Mouse (Mus musculus): Measurements from ENCODE around the gene Trim27. TPM values are rescaled to one million over a fixed set of nuclear protein-coding genes. Genes with fewer than 3 reads are reported as not detected.

Trim27 gene
- polyA plus RNA-seq, 1 experiment from 2014 or later, result 173 TPM

DNA sequence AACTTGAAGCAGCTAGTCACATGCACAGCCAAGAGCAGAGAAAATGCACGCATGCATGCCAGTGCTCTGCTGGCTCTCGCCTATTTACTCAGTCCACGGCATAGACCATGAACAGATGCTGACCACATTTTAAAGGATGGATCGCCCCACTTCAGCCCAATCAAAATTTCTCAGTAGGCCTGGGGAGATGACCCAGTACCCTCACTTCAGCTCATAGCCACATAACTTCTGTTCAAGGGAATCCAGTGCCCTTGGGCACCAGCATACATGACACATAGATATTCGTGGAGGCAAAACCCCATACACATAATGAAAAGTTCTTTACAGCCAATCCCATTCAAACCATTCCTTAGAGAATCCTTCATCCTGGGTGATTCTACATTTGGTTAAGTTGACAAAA lies 18.5 kb downstream of the Trim27 start:
- no peak for DNase-seq
- H3K27ac ChIP-seq (ENCODE audit: low read depth), result no peak overlapping the region
- no peak for TF ChIP-seq CTCF (IDR thresholded peaks at IDR 0.05; ENCODE audit: low read depth)
- no peaks in the 10 kb centered on the region for H3K9me3 ChIP-seq (ENCODE audit: low read depth, low read length)
- H3K9ac ChIP-seq, result no peak overlapping the region
- no peak overlapping the region for H3K4me3 ChIP-seq (ENCODE audit: low read depth, low read length)
- peaks cover 26% of the 10 kb centered on the region for H3K36me3 ChIP-seq (ENCODE audit: insufficient read depth)
- H3K4me2 ChIP-seq, result no peak overlapping the region
- H3K27me3 ChIP-seq (ENCODE audit: insufficient read depth, low read length), result no peaks in the 10 kb centered on the region
- no peak for ATAC-seq (ENCODE audit: insufficient read depth)
- no peaks in the 10 kb centered on the region; the same call in 1 of the 2 replicates for H3K4me1 ChIP-seq (ENCODE audit: insufficient read depth)
- WGBS, result 77% methylated on average over 5 of the region's 5 CpGs

DNA sequence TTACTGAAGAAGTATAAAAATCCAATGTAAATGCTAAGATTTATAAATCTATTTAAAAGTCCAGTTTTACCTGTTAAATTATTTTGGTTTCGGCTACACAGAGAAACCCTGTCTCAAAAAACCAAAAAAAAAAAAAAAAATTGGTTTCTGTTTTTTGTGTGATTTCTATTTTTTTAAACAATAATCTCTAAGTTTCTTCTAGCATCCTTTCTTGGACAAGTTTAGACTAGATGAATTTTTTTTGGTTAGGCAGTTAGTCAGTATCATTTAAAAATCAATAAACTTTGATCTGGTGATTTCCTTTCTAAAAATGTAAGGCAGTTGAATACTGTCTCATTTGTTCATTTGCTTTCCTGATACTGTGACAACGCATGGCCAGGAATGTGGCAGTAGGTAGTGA lies 19.1 kb downstream of the Trim27 start:
- no peak for DNase-seq
- ATAC-seq (ENCODE audit: insufficient read depth), result no peak
- no peak overlapping the region for H3K4me2 ChIP-seq
- peaks cover 20% of the 10 kb centered on the region for H3K36me3 ChIP-seq (ENCODE audit: insufficient read depth)
- no peak overlapping the region for H3K9ac ChIP-seq
- H3K27ac ChIP-seq (ENCODE audit: low read depth), result no peak overlapping the region
- no peaks in the 10 kb centered on the region; the same call in 1 of the 2 replicates for H3K4me1 ChIP-seq (ENCODE audit: insufficient read depth)
- TF ChIP-seq CTCF (IDR thresholded peaks at IDR 0.05; ENCODE audit: low read depth), result no peak
- 67% methylated on average over 2 of the region's 2 CpGs for WGBS
- H3K4me3 ChIP-seq (ENCODE audit: low read depth, low read length), result no peak overlapping the region
- no peaks in the 10 kb centered on the region for H3K27me3 ChIP-seq (ENCODE audit: insufficient read depth, low read length)
- H3K9me3 ChIP-seq (ENCODE audit: low read depth, low read length), result no peaks in the 10 kb centered on the region

DNA sequence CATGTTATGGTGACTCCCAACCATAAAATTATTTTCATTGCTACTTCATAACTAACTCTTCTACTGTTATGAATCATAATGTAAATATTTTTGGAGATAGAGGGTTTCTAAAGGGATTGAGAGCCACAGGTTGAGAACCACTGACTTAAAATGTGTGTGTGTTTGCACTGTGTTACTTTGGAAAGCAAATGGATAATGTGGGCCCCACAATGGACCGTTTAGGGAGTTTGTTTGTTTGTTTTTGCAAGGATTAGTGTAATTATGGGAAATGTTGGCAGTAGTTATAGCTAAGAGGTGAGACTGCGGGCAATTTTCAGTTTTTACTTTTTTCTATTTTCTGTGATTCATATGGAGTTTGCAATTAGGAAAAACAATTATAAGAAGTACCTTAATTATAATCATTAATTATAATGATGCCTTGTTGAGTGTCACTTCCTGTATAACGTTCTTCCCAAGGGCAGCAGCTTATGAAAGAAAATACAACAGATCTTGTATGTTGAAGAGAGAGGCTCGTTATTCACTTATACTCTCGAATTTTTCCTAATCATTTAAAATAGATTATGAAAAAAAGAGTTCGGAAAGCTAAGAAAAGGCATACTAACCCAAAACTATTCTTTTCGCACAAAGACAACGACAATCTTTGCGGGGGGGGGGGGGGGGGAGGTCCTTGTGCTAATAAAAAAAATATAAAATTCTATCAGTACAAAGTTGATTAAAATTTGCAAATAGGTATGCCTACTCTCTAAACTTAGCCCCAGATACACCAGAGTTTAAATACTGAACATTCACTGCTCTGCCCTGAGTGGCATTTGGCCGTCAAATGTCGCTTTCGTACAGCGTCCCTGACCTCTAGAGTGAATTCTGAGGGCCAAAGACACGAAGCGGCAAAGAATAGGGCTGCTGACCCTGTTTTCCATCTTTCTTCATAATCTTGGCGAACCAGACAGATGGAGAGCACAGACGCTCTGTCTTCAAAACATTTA lies 20.1 kb downstream of the Trim27 start:
- peak; percentile 33 for DNase-seq
- 3% methylated on average over 17 of the region's 17 CpGs for WGBS
- ATAC-seq (ENCODE audit: insufficient read depth), result peak; percentile 78
- H3K4me2 ChIP-seq, result peak overlapping the region; percentile 62
- no peaks in the 10 kb centered on the region for H3K27me3 ChIP-seq (ENCODE audit: insufficient read depth, low read length)
- peak overlapping the region; percentile 88 for H3K27ac ChIP-seq (ENCODE audit: low read depth)
- no peaks in the 10 kb centered on the region for H3K9me3 ChIP-seq (ENCODE audit: low read depth, low read length)
- peaks cover 11% of the 10 kb centered on the region; the same call in 1 of the 2 replicates for H3K36me3 ChIP-seq (ENCODE audit: insufficient read depth)
- TF ChIP-seq CTCF (IDR thresholded peaks at IDR 0.05; ENCODE audit: low read depth), result no peak
- H3K4me1 ChIP-seq (ENCODE audit: insufficient read depth), result no peaks in the 10 kb centered on the region; the same call in 1 of the 2 replicates
- H3K9ac ChIP-seq, result peak overlapping the region; percentile 64
- peak overlapping the region; percentile 67 for H3K4me3 ChIP-seq (ENCODE audit: low read depth, low read length)

DNA sequence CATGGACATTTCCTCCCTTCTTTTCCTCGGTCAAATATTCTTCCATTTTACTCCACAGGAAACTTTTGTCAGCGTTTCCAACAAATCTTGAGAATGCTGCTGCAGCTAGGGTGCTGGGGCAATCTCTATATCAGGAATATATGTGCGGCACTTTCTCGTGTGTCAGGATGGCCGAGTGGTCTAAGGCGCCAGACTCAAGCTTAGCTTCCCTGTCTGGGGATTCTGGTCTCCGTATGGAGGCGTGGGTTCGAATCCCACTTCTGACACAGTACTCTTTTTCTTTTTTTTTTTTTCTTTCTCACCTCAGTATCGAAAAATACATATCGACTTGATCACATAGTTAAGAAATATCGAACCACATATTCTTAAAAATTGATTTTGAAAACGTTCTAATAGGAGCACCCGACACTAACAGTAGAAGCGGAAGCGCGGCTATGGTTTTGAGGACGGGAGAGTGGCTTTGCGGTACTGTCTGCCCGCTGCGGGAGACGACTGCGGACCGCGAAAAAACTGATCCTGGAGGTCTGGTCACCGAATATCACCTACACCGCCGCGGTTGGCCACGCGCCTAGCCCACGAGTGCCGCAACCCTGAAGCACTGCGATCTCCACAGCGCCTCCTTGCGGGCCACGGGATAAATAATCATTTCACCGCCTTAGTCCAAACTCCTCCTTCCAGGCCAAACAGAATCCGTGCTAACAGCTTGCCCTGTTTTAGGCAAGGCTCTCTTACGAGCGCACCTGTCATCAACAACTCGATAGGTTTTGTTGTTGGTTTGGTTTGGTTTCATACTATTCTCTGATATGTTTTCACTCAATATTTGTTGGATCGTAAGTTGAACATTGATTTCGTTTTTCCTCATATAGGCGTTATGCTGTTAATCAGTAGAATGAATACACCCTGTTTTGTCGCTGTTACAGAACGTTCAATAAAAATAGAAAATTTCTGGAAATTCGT lies 21.1 kb downstream of the Trim27 start:
- Histone ChIP-seq H3K36me3 (ENCODE audit: insufficient read depth) (peaks cover 2% of the 10 kb centered on the region; the same call in 1 of the 2 replicates), H3K27ac (ENCODE audit: low read depth) (peak overlapping the region; percentile 88), H3K9ac (peak overlapping the region; percentile 72), H3K4me1 (ENCODE audit: insufficient read depth) (no peaks in the 10 kb centered on the region; the same call in 1 of the 2 replicates), H3K9me3 (ENCODE audit: low read depth, low read length) (no peaks in the 10 kb centered on the region), H3K27me3 (ENCODE audit: insufficient read depth, low read length) (no peaks in the 10 kb centered on the region), H3K4me2 (peak overlapping the region; percentile 62), H3K4me3 (ENCODE audit: low read depth, low read length) (peak overlapping the region; percentile 67)
- 4% methylated on average over 48 of the region's 48 CpGs for WGBS
- peak; percentile 96 for TF ChIP-seq CTCF (IDR thresholded peaks at IDR 0.05; ENCODE audit: low read depth)
- peak; percentile 99 for DNase-seq
- ATAC-seq (ENCODE audit: insufficient read depth), result peak; percentile 98

DNA sequence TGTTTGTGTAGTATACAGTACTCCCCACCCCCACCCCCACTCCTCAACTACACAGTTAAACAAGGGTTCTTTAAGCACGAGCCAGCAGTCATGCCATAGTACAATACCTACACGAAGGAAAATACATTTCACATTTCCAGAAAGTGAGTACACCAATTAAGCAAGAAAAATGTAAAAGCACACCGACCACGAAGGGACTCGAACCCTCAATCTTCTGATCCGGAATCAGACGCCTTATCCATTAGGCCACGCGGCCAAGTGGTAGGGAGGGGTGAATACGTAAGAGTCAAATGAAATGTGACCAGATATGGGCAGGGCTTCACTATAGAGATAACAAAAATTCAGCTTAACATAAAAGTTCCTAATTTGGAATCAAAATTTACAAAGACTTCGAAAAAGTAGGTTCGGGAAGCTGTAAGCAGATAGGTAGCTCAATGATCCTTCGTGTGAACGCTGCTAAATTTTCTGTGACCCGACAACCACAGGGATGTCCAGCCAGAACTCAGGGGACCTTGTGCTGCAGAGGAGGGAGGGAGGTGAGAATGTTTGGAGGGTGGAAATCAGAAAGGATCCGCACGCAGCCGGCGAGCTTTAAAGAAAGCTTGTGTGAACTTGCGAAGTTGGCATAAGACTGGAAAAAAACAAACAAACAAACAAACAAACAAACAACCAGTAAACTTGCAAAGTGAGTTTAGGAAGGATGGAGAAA lies 36.2 kb downstream of the Trim27 start:
- Histone ChIP-seq H3K4me1 (ENCODE audit: insufficient read depth) (no peaks in the 10 kb centered on the region), H3K9me3 (ENCODE audit: low read depth, low read length) (no peaks in the 10 kb centered on the region), H3K9ac (no peak overlapping the region), H3K27me3 (ENCODE audit: insufficient read depth, low read length) (no peaks in the 10 kb centered on the region), H3K36me3 (ENCODE audit: insufficient read depth) (no peaks in the 10 kb centered on the region), H3K4me3 (ENCODE audit: low read depth, low read length) (peak overlapping the region; percentile 37), H3K4me2 (peak overlapping the region; percentile 59), H3K27ac (ENCODE audit: low read depth) (no peak overlapping the region)
- peak; percentile 93 for ATAC-seq (ENCODE audit: insufficient read depth)
- no peak for TF ChIP-seq CTCF (IDR thresholded peaks at IDR 0.05; ENCODE audit: low read depth)
- peak; percentile 91 for DNase-seq
- WGBS, result 2% methylated on average over 20 of the region's 20 CpGs

DNA sequence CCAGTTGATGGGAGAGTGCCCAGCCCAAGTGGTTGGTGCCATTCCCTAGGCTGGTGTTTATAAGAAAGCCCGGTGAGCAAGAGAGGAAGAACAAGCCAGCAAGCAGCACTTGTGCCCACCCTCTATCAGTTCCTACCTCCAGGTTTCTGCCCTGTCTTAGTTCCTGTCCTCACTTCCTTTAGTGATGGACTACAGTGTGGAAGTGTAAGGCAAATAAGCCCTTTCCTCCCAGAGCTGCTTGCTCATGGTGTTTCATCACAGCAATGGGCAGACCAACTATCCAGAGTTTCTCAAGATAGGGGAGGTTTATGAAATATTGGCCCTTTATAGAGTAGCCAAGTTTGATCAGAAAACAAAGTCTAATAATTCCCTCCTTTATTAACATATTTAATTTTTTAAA lies 37.5 kb downstream of the Trim27 start:
- Histone ChIP-seq H3K9me3 (ENCODE audit: low read depth, low read length) (no peaks in the 10 kb centered on the region), H3K27ac (ENCODE audit: low read depth) (no peak overlapping the region), H3K27me3 (ENCODE audit: insufficient read depth, low read length) (no peaks in the 10 kb centered on the region), H3K4me3 (ENCODE audit: low read depth, low read length) (no peak overlapping the region), H3K4me2 (no peak overlapping the region), H3K36me3 (ENCODE audit: insufficient read depth) (no peaks in the 10 kb centered on the region), H3K9ac (no peak overlapping the region), H3K4me1 (ENCODE audit: insufficient read depth) (no peaks in the 10 kb centered on the region)
- ATAC-seq (ENCODE audit: insufficient read depth), result no peak
- no peak for DNase-seq
- WGBS, result 29% methylated on average over 1 of the region's 1 CpGs
- no peak for TF ChIP-seq CTCF (IDR thresholded peaks at IDR 0.05; ENCODE audit: low read depth)

Measured in lung, embryonic 14.5 days (tissue).